12 mouse cellular contexts compared by ENCODE assay signal in the genomic region with DNA sequence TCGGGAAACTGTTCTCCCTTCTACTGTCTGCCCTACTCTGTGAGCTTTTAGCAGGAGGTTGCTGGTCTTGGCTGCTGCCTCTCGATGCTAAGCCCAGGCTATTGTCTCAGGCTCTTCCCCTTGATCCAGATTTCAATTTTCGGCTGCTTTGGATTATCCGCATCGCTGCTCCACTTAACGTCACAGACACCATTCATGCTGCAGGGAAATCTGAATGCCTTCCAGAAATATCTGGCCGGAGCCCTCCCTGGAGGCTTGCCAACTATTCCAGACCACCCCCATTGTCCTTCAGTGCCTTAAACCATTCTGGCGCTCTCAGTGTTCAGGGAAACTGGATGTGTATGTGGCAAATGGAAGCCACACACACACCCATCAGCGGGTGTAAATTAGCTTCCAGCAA.
DNase-seq lines count a peak whose midpoint lies in the region; ATAC-seq and TF ChIP-seq lines count a peak whose summit lies in the region.
"Had no signal": no experiment of that assay in that cellular context is flagged by ENCODE, and none has a peak within 500 bp of the region (broad histone marks: within the 10 kb centered on the region; RNA-seq: fewer than 3 reads in every experiment).

No protein-coding gene starts in this region.

- no peak overlapping the region for H3K4me3 ChIP-seq in embryonic facial prominence, embryonic 11.5 days (ENCODE audit: low read depth, low read length)
- H3K4me3 ChIP-seq in embryonic facial prominence, embryonic 10.5 days = no peak overlapping the region
- H3K4me3 ChIP-seq in midbrain, embryonic 10.5 days = no peak overlapping the region
- H3K4me3 ChIP-seq in left cerebral cortex, adult 2 months = no peak overlapping the region
- H3K4me3 ChIP-seq: limb, embryonic 13.5 days had no signal

- H3K36me3 ChIP-seq in embryonic facial prominence, embryonic 11.5 days (replicated peaks; ENCODE audit: control insufficient read depth, insufficient read depth, low read depth, low read length) = no peaks in the 10 kb centered on the region
- no peaks in the 10 kb centered on the region for H3K36me3 ChIP-seq in embryonic facial prominence, embryonic 10.5 days (replicated peaks)
- no peaks in the 10 kb centered on the region for H3K36me3 ChIP-seq in midbrain, embryonic 10.5 days
- H3K36me3 ChIP-seq: limb, embryonic 13.5 days had no signal

- peak; percentile 37 for DNase-seq in embryonic facial prominence, embryonic 11.5 days (ENCODE audit: low spot score)
- no peak for DNase-seq in embryonic facial prominence, embryonic 10.5 days (ENCODE audit: low spot score)
- peak; percentile 48 to 52 for DNase-seq in right cerebral cortex, postnatal 10 days (ENCODE audit: low spot score in 2 of 2)
- DNase-seq in right cerebral cortex, adult 18-20 months = no peak
- DNase-seq in midbrain, embryonic 10.5 days (ENCODE audit: low spot score) = peak; percentile 31
- no peak for DNase-seq in left cerebral cortex, adult 2 months (ENCODE audit: extremely low spot score in 1 of 2, low spot score in 2 of 2)
- DNase-seq in layer of hippocampus, adult 9-11 months = no peak
- DNase-seq: B cell, adult 2 months; kidney, postnatal 25 days had no signal

- intact Hi-C loops in left cerebral cortex, adult 2 months (cut with DNase I) = loop anchor here (5.0 kb wide), 1 partner anchor 295 kb away; no protein-coding TSS in a partner anchor

- no peaks in the 10 kb centered on the region for H3K9me3 ChIP-seq in embryonic facial prominence, embryonic 11.5 days (replicated peaks; ENCODE audit: control insufficient read depth, low read length)
- H3K9me3 ChIP-seq in embryonic facial prominence, embryonic 10.5 days = no peaks in the 10 kb centered on the region
- no peaks in the 10 kb centered on the region for H3K9me3 ChIP-seq in midbrain, embryonic 10.5 days (replicated peaks)
- H3K9me3 ChIP-seq: limb, embryonic 13.5 days had no signal

- H3K9ac ChIP-seq in embryonic facial prominence, embryonic 11.5 days (replicated peaks; ENCODE audit: low read length) = no peak overlapping the region
- H3K9ac ChIP-seq: limb, embryonic 13.5 days had no signal

- no peaks in the 10 kb centered on the region for H3K27me3 ChIP-seq in embryonic facial prominence, embryonic 11.5 days (ENCODE audit: control insufficient read depth, insufficient read depth, low read length)
- 0 out of 2 replicates have a peak, but pooled peaks cover 9% of the 10 kb centered on the region for H3K27me3 ChIP-seq in embryonic facial prominence, embryonic 10.5 days (replicated peaks; ENCODE audit: low read depth, poor library complexity, severe bottlenecking)
- 0 out of 2 replicates have a peak, but pooled peaks cover 6% of the 10 kb centered on the region for H3K27me3 ChIP-seq in midbrain, embryonic 10.5 days (ENCODE audit: low read depth, poor library complexity, severe bottlenecking)

- TF ChIP-seq CTCF in left cerebral cortex, adult 2 months (IDR thresholded peaks at IDR 0.05) = no peak

- H3K4me1 ChIP-seq in embryonic facial prominence, embryonic 11.5 days (ENCODE audit: control insufficient read depth, insufficient read depth, low read length) = no peaks in the 10 kb centered on the region
- H3K4me1 ChIP-seq in embryonic facial prominence, embryonic 10.5 days = peaks cover 9% of the 10 kb centered on the region; the same call in 1 of the 2 replicates
- peaks cover 14% of the 10 kb centered on the region for H3K4me1 ChIP-seq in midbrain, embryonic 10.5 days

- WGBS in embryonic facial prominence, embryonic 11.5 days = 40% methylated on average over 9 of the region's 9 CpGs
- 54% methylated on average over 9 of the region's 9 CpGs for WGBS in embryonic facial prominence, embryonic 10.5 days
- 37% methylated on average over 9 of the region's 9 CpGs for WGBS in midbrain, embryonic 10.5 days

- no peak overlapping the region for H3K27ac ChIP-seq in embryonic facial prominence, embryonic 11.5 days (replicated peaks; ENCODE audit: low read depth, low read length)
- H3K27ac ChIP-seq in embryonic facial prominence, embryonic 10.5 days (replicated peaks) = no peak overlapping the region
- peak overlapping the region; percentile 56 for H3K27ac ChIP-seq in midbrain, embryonic 10.5 days (replicated peaks)
- no peak overlapping the region for H3K27ac ChIP-seq in left cerebral cortex, adult 2 months
- H3K27ac ChIP-seq: limb, embryonic 13.5 days had no signal

- H3K4me2 ChIP-seq in embryonic facial prominence, embryonic 11.5 days (ENCODE audit: low read depth, low read length) = no peak overlapping the region
- H3K4me2 ChIP-seq: limb, embryonic 13.5 days had no signal

- ATAC-seq in embryonic facial prominence, embryonic 11.5 days (replicated peaks; ENCODE audit: insufficient number of reproducible peaks, low FRiP score, low TSS enrichment, low read depth) = 0 out of 2 replicates have a peak, but pooled peaks have one; percentile 35
- ATAC-seq in frontal cortex, adult (ENCODE audit: low TSS enrichment) = no peak
- ATAC-seq: Patski had no signal

Comparison
In these comparisons a context has a peak if more than half of its experiments do, and no peak if none do; other contexts are left out.
1. DNase-seq: peak in embryonic facial prominence, embryonic 11.5 days (single experiment), right cerebral cortex, postnatal 10 days (2 of 2) and midbrain, embryonic 10.5 days (single experiment); none in embryonic facial prominence, embryonic 10.5 days (single experiment), right cerebral cortex, adult 18-20 months (single experiment), left cerebral cortex, adult 2 months (0 of 2) and layer of hippocampus, adult 9-11 months (single experiment).